Mouse (Mus musculus): ENCODE measurements around the gene Zfp382. TPM values are rescaled to one million over a fixed set of nuclear protein-coding genes. Genes with fewer than 3 reads are reported as not detected.
A peak's percentile ranks its signal among the peaks of the same experiment; 100 is the strongest.

The Zfp382 gene
- polyA plus RNA-seq, 1 experiment from 2014 or later, result 20.4 TPM

GRCm38 (mm10) chr7:30183879-30184289, 62.1 kb downstream of the Zfp382 start, which contains the start of gene Cox7a1:
Gene Cox7a1, plus strand, starts transcription at chr7:30184144.
- WGBS, result 2% methylated on average over 11 of the region's 11 CpGs
- no peaks in the 10 kb centered on the region for H3K9me3 ChIP-seq (replicated peaks)
- H3K4me3 ChIP-seq (replicated peaks), result peak within 1 kb of the TSS; percentile 17
- H3K9ac ChIP-seq (replicated peaks), result peak within 1 kb of the TSS; percentile 3; the same call in 1 of the 2 replicates
- peak within 1 kb of the TSS; percentile 46 for H3K4me2 ChIP-seq
- no peak within 1 kb of the TSS for H3K27ac ChIP-seq (replicated peaks)
- H3K4me1 ChIP-seq, result peaks cover 7% of the 10 kb centered on the region
- peak; percentile 49; the same call in 1 of the 2 replicates for ATAC-seq (ENCODE audit: low FRiP score)
- no peaks in the 10 kb centered on the region for H3K27me3 ChIP-seq (replicated peaks)
- H3K36me3 ChIP-seq, result peaks cover 45% of the 10 kb centered on the region

Small RNA genes within 50 kb of the gene (microRNA-seq; reads per million reads assigned to microRNA genes)
- not detected for gene Gm23368

Other genes with a start within 250 kb of the Zfp382 start
- gene Zfp27, start 215.4 kb upstream of the Zfp382 start, polyA plus RNA-seq (2015; fragmentation: Nextera tagmentation; extraction: Ambion mirVana), result 12.6 and 14.2 TPM in 2 replicates
- gene Zfp383, start 213.7 kb upstream of the Zfp382 start, polyA plus RNA-seq (2015; fragmentation: Nextera tagmentation; extraction: Ambion mirVana), result 5.1 and 6.1 TPM in 2 replicates
- gene Zfp74, start 167.9 kb upstream of the Zfp382 start, polyA plus RNA-seq (2015; fragmentation: Nextera tagmentation; extraction: Ambion mirVana), result 20.0 and 20.2 TPM in 2 replicates
- 5.1 and 6.9 TPM in 2 replicates for gene Zfp568, start 138.0 kb upstream of the Zfp382 start, polyA plus RNA-seq (2015; fragmentation: Nextera tagmentation; extraction: Ambion mirVana)
- gene Zfp14, start 70.6 kb upstream of the Zfp382 start, polyA plus RNA-seq (2015; fragmentation: Nextera tagmentation; extraction: Ambion mirVana), result 8.4 and 11.2 TPM in 2 replicates
- gene Zfp82, start 49.0 kb upstream of the Zfp382 start, polyA plus RNA-seq (2015; fragmentation: Nextera tagmentation; extraction: Ambion mirVana), result 10.6 and 10.9 TPM in 2 replicates
- 1.3 and 1.9 TPM in 2 replicates for gene Gm26920, start 31.5 kb upstream of the Zfp382 start, polyA plus RNA-seq (2015; fragmentation: Nextera tagmentation; extraction: Ambion mirVana)
- 13.2 and 15.6 TPM in 2 replicates for gene Zfp566, start 31.4 kb upstream of the Zfp382 start, polyA plus RNA-seq (2015; fragmentation: Nextera tagmentation; extraction: Ambion mirVana)
- 78.0 and 82.0 TPM in 2 replicates for gene Zfp260, start 27.2 kb upstream of the Zfp382 start, polyA plus RNA-seq (2015; fragmentation: Nextera tagmentation; extraction: Ambion mirVana)
- gene Zfp146, start 47.8 kb downstream of the Zfp382 start, polyA plus RNA-seq (2015; fragmentation: Nextera tagmentation; extraction: Ambion mirVana), result 11.3 and 12.4 TPM in 2 replicates
- gene Cox7a1, start 62.2 kb downstream of the Zfp382 start, polyA plus RNA-seq (2015; fragmentation: Nextera tagmentation; extraction: Ambion mirVana), result 5.7 and 5.9 TPM in 2 replicates
- gene Capns1, start 76.9 kb downstream of the Zfp382 start, polyA plus RNA-seq (2015; fragmentation: Nextera tagmentation; extraction: Ambion mirVana), result 88.7 and 88.9 TPM in 2 replicates
- gene Polr2i, start 110.0 kb downstream of the Zfp382 start, polyA plus RNA-seq (2015; fragmentation: Nextera tagmentation; extraction: Ambion mirVana), result 165 and 194 TPM in 2 replicates
- 405 and 478 TPM in 2 replicates for gene Tbcb, start 110.3 kb downstream of the Zfp382 start, polyA plus RNA-seq (2015; fragmentation: Nextera tagmentation; extraction: Ambion mirVana)
- gene Ovol3, start 113.8 kb downstream of the Zfp382 start, polyA plus RNA-seq (2015; fragmentation: Nextera tagmentation; extraction: Ambion mirVana), result 0.26 TPM in 1 of 2 replicates, not detected in the other
- gene Thap8, start 158.2 kb downstream of the Zfp382 start, polyA plus RNA-seq (2015; fragmentation: Nextera tagmentation; extraction: Ambion mirVana), result 0.86 and 0.93 TPM in 2 replicates
- gene Wdr62, start 158.5 kb downstream of the Zfp382 start, polyA plus RNA-seq (2015; fragmentation: Nextera tagmentation; extraction: Ambion mirVana), result 2.6 and 5.5 TPM in 2 replicates
- 82.4 and 89.7 TPM in 2 replicates for gene Clip3, start 169.8 kb downstream of the Zfp382 start, polyA plus RNA-seq (2015; fragmentation: Nextera tagmentation; extraction: Ambion mirVana)
- gene Alkbh6, start 186.8 kb downstream of the Zfp382 start, polyA plus RNA-seq (2015; fragmentation: Nextera tagmentation; extraction: Ambion mirVana), result 131 and 141 TPM in 2 replicates
- gene Syne4, start 192.9 kb downstream of the Zfp382 start, polyA plus RNA-seq (2015; fragmentation: Nextera tagmentation; extraction: Ambion mirVana), result 18.9 and 24.7 TPM in 2 replicates
- gene E130208F15Rik, start 199.8 kb downstream of the Zfp382 start, polyA plus RNA-seq (2015; fragmentation: Nextera tagmentation; extraction: Ambion mirVana), result not detected in 2 replicates
- gene Sdhaf1, start 202.0 kb downstream of the Zfp382 start, polyA plus RNA-seq (2015; fragmentation: Nextera tagmentation; extraction: Ambion mirVana), result 16.0 and 16.7 TPM in 2 replicates
- gene Lrfn3, start 240.8 kb downstream of the Zfp382 start, polyA plus RNA-seq (2015; fragmentation: Nextera tagmentation; extraction: Ambion mirVana), result 13.5 and 15.7 TPM in 2 replicates

Data from neural tube, embryonic 15.5 days (tissue).